Mouse (Mus musculus): ENCODE results near the gene Dcdc2a. TPM values are rescaled to one million over a fixed set of nuclear protein-coding genes. Genes with fewer than 3 reads are reported as not detected.

Dcdc2a gene
- polyA plus RNA-seq, 1 experiment from 2014 or later: 0.96 TPM

DNA sequence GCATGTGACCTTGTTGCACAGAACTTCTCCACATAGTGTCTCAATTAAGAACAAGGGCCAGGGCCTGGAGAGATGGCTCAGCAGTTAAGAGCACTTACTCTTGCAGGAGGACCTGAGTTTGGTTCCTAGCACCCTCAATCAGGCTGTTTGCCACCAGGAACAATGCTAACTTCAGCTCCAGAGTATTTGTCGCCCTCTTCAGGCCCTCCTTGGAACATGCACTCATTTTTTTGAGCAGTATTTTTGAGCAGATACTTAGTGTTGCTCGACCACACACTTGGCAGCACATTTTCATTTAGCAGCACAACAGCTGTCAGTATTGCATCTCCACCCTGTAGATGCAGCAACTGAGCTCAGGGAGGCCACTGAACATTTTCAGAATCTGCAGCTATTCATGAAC is 88.3 kb downstream of the Dcdc2a start:
- Histone ChIP-seq H3K4me1 (replicated peaks) (no peaks in the 10 kb centered on the region), H3K27ac (no peak overlapping the region), H3K27me3 (replicated peaks) (no peaks in the 10 kb centered on the region), H3K9me3 (peaks cover 3% of the 10 kb centered on the region; the same call in 1 of the 2 replicates), H3K4me3 (replicated peaks) (no peak overlapping the region), H3K4me2 (replicated peaks) (no peak overlapping the region), H3K9ac (no peak overlapping the region), H3K36me3 (no peaks in the 10 kb centered on the region)
- no peak for ATAC-seq
- WGBS: 78% methylated on average over 2 of the region's 2 CpGs

DNA sequence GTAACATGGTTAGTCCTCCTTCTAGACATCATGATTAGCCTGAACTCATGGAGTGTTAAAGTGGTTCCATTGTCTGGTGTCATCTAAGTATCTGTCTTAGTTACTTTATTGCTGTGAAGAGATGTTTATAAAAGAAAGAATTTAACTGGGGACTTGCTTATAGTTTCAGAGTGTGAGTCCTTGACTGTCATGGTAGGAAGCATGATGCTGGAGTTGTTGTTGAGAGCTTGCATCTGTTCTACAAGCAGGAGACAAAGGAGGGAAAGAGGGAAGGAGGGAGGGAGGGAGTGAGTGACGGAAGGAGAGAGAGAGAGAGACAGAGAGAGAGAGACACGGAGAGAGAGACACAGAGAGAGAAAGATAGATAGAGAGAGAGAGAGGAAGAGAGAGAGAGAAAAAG is 90.4 kb downstream of the Dcdc2a start:
- Histone ChIP-seq H3K4me2 (replicated peaks) (no peak overlapping the region), H3K4me1 (replicated peaks) (no peaks in the 10 kb centered on the region), H3K4me3 (replicated peaks) (no peak overlapping the region), H3K9me3 (peaks cover 3% of the 10 kb centered on the region; the same call in 1 of the 2 replicates), H3K27me3 (replicated peaks) (no peaks in the 10 kb centered on the region), H3K9ac (no peak overlapping the region), H3K27ac (no peak overlapping the region), H3K36me3 (no peaks in the 10 kb centered on the region)
- 52% methylated on average over 2 of the region's 2 CpGs for WGBS
- no peak for ATAC-seq

DNA sequence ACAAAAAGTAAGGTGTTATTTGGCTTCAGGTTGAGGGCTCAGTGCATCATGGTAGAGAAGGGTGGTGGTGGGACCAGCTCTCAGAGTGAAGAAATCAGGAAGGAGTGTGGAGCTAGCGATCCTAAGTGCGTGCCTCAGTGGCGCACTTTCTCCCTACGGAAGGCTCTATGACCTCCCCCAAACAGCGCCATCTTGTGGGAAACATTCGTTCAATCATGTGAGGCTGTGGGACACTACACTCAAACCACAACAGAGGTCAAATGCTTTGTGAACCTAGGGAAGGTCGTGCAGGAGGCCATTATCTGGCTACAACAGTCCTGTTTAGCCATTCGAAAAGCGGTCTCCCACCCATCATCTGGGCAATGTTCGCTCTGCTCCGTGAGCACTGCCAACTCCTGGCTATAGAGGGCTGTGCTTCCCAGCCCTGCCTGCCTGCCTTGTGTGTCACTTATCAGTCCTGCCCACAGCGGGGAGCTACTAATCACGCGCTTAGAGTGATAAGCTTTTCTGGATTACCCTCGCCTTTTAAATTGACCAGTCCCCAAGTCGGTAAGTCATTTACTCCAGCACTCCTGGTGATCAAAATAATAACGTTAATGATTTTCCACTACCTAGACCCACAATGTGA is 94.5 kb downstream of the Dcdc2a start:
- no peaks in the 10 kb centered on the region for H3K9me3 ChIP-seq
- WGBS: 30% methylated on average over 17 of the region's 17 CpGs
- no peak for ATAC-seq
- H3K4me2 ChIP-seq (replicated peaks): no peak overlapping the region
- H3K4me3 ChIP-seq (replicated peaks): no peak overlapping the region
- H3K4me1 ChIP-seq (replicated peaks): no peaks in the 10 kb centered on the region
- H3K27ac ChIP-seq: no peak overlapping the region
- no peaks in the 10 kb centered on the region for H3K36me3 ChIP-seq
- no peak overlapping the region for H3K9ac ChIP-seq
- H3K27me3 ChIP-seq (replicated peaks): no peaks in the 10 kb centered on the region

DNA sequence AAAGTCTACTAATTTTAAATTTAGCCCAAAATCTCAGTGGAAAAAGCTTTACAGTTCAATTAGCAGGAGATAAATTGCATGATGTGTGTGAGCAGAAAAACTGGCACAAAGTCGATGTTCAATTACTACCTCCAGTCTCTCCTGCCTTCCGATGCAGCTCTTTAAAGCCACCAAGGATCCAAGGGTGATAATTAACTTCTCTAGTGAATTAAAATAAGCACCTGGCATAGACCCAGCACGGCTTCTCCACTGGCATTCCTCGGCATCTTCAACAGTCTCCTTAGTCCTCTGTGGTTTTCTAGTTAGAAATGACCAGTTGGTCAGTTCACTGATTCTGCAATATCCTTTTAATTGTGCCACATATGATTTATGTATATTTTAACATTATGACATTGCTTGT is 95.1 kb downstream of the Dcdc2a start:
- 56% methylated on average over 4 of the region's 4 CpGs for WGBS
- Histone ChIP-seq H3K36me3 (no peaks in the 10 kb centered on the region), H3K4me2 (replicated peaks) (no peak overlapping the region), H3K27ac (no peak overlapping the region), H3K9ac (no peak overlapping the region), H3K4me1 (replicated peaks) (no peaks in the 10 kb centered on the region), H3K4me3 (replicated peaks) (no peak overlapping the region), H3K9me3 (no peaks in the 10 kb centered on the region), H3K27me3 (replicated peaks) (no peaks in the 10 kb centered on the region)
- no peak for ATAC-seq

DNA sequence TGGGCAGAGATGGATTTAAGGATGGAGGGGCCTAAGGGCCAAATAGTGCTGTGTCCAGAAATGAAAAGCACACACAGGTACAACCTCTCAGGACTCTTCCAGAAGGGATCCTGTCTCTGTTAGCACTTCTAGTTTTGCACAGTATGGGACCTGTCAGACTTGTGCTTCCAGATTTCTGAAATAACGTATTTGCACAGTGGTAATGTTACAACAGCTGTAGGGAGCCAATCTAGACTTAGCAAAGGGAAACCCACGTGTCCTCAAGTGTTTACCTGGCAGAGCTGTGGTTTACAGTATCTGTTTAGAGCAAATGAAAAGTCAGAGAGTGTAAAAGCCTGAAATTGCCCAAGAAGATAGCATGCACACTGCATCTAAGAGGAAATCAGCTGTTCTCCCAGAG is 104.1 kb downstream of the Dcdc2a start:
- Histone ChIP-seq H3K4me2 (replicated peaks) (no peak overlapping the region), H3K4me3 (replicated peaks) (no peak overlapping the region), H3K36me3 (no peaks in the 10 kb centered on the region), H3K9ac (no peak overlapping the region), H3K9me3 (no peaks in the 10 kb centered on the region), H3K27me3 (replicated peaks) (no peaks in the 10 kb centered on the region), H3K27ac (no peak overlapping the region), H3K4me1 (replicated peaks) (no peaks in the 10 kb centered on the region)
- ATAC-seq: no peak
- WGBS: 40% methylated on average over 2 of the region's 2 CpGs

DNA sequence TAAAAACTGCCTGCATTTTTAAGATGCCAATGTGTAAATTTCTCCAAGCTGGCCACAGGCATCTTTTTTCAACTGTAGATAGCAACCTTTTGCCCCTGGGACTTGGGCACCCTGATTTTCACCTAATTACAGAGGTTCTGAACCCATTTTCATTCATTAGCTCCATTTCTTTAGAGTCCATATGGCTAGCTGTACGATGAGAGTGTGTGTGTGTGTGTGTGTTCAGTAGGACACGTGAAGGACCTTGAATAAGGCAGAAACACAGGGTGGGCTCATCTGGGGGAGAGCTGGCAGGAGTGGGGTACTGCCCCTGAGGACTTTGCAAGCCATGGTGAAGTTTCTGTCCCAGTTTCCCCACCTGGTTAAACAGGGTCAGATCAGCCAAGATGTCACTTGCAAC is 105.0 kb downstream of the Dcdc2a start:
- no peaks in the 10 kb centered on the region for H3K4me1 ChIP-seq (replicated peaks)
- H3K27me3 ChIP-seq (replicated peaks): no peaks in the 10 kb centered on the region
- 77% methylated on average over 2 of the region's 2 CpGs for WGBS
- no peak overlapping the region for H3K9ac ChIP-seq
- no peak for ATAC-seq
- H3K4me3 ChIP-seq (replicated peaks): no peak overlapping the region
- H3K9me3 ChIP-seq: no peaks in the 10 kb centered on the region
- H3K36me3 ChIP-seq: no peaks in the 10 kb centered on the region
- no peak overlapping the region for H3K27ac ChIP-seq
- no peak overlapping the region for H3K4me2 ChIP-seq (replicated peaks)

DNA sequence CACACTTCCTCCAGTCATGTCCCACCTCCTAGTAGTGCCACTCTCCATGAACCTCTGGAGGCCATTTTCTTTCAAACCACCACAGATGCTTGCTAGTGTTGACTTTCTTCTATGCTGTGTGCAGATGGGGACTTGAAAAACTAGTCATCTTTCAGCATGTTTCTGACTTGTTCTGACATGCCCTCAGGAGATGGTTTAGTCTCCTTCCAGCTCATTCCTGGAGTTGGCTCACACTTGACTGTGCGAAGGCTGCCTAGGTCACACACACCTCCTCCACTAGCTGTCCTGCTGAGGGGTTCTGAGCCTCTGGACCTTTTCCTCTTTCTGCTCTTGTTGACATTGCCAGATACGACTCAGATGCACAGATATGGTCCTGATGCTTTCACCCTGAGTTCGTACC is 106.8 kb downstream of the Dcdc2a start:
- Histone ChIP-seq H3K36me3 (no peaks in the 10 kb centered on the region), H3K27ac (no peak overlapping the region), H3K27me3 (replicated peaks) (no peaks in the 10 kb centered on the region), H3K4me1 (replicated peaks) (no peaks in the 10 kb centered on the region), H3K4me2 (replicated peaks) (no peak overlapping the region), H3K4me3 (replicated peaks) (no peak overlapping the region), H3K9ac (no peak overlapping the region), H3K9me3 (no peaks in the 10 kb centered on the region)
- 78% methylated on average over 3 of the region's 3 CpGs for WGBS
- ATAC-seq: no peak

DNA sequence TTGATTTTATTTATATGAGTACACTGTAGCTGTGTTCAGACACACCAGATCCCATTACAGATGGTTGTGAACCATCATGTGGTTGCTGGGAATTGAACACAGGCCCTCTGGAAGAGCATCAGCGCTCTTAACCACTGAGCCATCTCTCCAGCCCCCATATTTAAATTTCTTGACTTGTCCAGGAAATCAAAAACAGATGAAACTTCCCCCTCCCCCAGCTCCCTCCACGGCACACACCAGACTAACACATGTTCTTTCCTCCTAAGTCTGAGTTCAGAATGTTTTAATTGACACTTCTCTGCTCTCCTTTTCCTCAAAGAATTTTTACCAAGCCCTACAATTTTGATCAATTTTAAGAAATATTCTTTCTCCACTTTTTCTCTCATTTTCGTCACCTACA is 113.1 kb downstream of the Dcdc2a start:
- no peak for ATAC-seq

DNA sequence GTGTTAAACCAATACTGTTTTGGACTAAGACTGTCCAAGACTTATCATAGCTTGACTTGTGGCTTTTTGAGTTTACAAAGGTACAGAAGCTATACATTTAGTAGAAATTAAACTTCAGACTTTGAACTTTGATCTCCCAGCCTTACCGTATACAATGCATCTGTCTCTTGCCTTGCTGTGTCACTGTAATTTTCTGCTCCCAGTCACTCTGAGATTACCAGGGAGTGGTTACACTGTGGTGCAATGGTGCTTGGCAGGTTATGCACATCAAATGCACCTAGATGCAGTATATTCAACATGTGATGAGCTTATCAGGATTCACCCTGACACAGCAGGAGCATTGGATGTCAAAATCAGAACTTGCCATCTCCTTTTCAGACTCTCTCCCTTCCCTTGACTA is 122.0 kb downstream of the Dcdc2a start:
- no peaks in the 10 kb centered on the region for H3K36me3 ChIP-seq
- no peak overlapping the region for H3K9ac ChIP-seq
- H3K9me3 ChIP-seq: no peaks in the 10 kb centered on the region
- peak; percentile 75 for ATAC-seq
- H3K4me1 ChIP-seq (replicated peaks): no peaks in the 10 kb centered on the region
- no peak overlapping the region for H3K27ac ChIP-seq
- no peaks in the 10 kb centered on the region for H3K27me3 ChIP-seq (replicated peaks)
- no peak overlapping the region for H3K4me3 ChIP-seq (replicated peaks)
- H3K4me2 ChIP-seq (replicated peaks): no peak overlapping the region
- 68% methylated on average over 1 of the region's 1 CpGs for WGBS

More for the DNA sequence above, 113.1 kb downstream of the Dcdc2a start:
- Histone ChIP-seq H3K4me1 (replicated peaks) (no peaks in the 10 kb centered on the region), H3K9ac (no peak overlapping the region), H3K27ac (no peak overlapping the region), H3K4me3 (replicated peaks) (no peak overlapping the region), H3K27me3 (replicated peaks) (no peaks in the 10 kb centered on the region), H3K9me3 (no peaks in the 10 kb centered on the region), H3K4me2 (replicated peaks) (no peak overlapping the region), H3K36me3 (no peaks in the 10 kb centered on the region)
- WGBS: 81% methylated on average over 3 of the region's 3 CpGs

DNA sequence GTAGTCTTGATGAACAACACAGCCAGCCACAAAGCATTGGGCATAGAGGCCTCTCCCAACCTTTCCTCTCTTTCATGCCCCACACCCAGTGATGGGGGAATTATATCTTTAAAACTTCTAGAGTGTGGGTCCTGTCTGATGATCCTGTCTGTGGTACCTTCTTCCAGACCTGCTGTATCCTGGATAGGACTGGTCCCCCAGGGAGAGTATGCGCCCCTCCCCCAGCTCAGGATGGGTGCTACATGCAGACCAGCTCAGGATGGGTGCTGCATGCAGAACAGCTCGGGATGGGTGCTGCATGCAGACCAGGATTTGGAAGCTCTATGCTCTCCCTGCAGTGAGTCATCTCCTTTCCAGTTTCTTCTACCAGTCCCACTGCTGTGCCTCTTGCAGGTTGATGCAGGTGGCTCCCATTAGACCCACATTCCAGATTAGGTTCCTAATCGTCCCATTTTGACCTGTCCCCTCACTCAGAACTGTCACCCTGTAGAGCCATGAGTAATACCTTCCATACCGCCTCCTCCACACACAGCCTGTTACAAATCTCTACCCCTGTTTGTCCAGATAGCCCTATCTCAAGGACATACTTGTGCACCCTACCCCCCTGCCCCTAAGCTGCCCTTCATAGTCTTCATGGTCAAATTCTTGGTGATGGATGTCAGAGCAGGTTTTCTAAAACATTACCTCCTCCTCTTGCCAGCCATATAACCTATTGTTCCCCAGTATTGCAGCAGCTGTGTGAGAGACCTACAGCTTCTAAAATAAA is 122.6 kb downstream of the Dcdc2a start:
- H3K9me3 ChIP-seq: no peaks in the 10 kb centered on the region
- no peak overlapping the region for H3K4me2 ChIP-seq (replicated peaks)
- no peaks in the 10 kb centered on the region for H3K36me3 ChIP-seq
- H3K4me1 ChIP-seq (replicated peaks): no peaks in the 10 kb centered on the region
- WGBS: 75% methylated on average over 4 of the region's 4 CpGs
- no peaks in the 10 kb centered on the region for H3K27me3 ChIP-seq (replicated peaks)
- no peak overlapping the region for H3K9ac ChIP-seq
- no peak for ATAC-seq
- H3K4me3 ChIP-seq (replicated peaks): no peak overlapping the region
- no peak overlapping the region for H3K27ac ChIP-seq

DNA sequence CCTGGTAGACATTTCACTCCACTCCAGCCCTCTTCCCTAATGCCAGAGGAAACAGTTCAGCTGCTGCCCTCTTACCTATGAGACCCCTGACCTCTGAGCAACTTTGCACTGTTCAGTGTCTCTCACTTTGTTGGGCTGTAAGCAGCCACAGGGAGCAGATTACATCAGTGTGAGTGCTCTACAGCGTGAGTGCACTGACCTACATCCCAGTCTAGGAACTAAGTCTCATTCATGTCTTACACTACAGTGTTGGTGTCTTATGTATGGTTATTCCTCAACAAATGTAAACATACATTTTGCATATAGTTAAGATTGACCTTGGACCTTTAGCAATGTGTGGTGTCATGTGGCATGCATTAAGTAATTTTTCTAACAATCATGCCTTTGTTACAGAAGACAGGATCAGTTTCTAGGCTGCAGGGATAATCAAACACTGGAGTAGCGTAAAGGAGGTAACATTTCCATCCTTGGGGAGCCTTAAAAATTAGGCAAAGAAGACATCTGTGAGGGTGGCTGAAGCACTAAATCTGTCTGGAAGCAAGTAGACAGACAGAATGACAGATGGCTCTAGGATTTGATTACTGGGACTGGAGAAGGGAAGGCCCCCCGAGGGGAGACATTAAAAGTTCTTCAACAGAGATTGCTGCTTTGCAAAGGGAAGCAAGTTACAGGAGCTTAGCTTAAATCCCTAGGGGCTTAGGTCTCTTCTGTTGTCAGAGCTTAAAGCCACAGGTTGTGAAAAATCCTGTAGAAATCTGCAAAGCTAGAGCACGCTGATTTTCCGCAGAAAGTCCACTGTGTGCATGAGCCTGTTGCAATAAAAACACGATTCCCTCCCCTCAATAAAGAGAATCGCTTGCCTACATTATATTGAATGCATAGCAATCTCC is 130.9 kb downstream of the Dcdc2a start:
- Histone ChIP-seq H3K9ac (no peak overlapping the region), H3K27ac (no peak overlapping the region), H3K4me3 (replicated peaks) (no peak overlapping the region), H3K4me2 (replicated peaks) (no peak overlapping the region), H3K27me3 (replicated peaks) (no peaks in the 10 kb centered on the region), H3K9me3 (no peaks in the 10 kb centered on the region), H3K36me3 (no peaks in the 10 kb centered on the region), H3K4me1 (replicated peaks) (no peaks in the 10 kb centered on the region)
- WGBS: 33% methylated on average over 7 of the region's 7 CpGs
- no peak for ATAC-seq

DNA sequence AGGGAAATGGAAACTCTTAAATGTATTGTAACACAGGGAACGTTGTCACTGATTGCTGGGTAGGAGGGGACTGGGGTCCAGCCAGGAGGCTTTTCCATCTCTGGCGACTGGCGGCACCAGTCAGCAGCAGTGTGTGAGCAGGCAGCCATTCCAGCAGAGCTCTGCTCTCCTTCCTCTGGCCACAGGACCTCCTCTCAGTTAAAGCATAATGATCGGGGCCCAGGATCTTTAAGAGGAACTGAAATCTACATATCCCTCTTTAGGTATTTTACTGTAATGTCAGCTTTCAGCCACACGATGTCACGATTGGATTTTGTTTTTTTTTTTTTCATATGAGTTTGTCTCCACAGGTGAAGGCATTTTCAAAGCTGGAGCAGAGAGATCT is 131.5 kb downstream of the Dcdc2a start:
- H3K27me3 ChIP-seq (replicated peaks): no peaks in the 10 kb centered on the region
- H3K4me1 ChIP-seq (replicated peaks): no peaks in the 10 kb centered on the region
- H3K36me3 ChIP-seq: no peaks in the 10 kb centered on the region
- H3K27ac ChIP-seq: no peak overlapping the region
- ATAC-seq: no peak
- no peak overlapping the region for H3K4me3 ChIP-seq (replicated peaks)
- H3K9ac ChIP-seq: no peak overlapping the region
- H3K4me2 ChIP-seq (replicated peaks): no peak overlapping the region
- H3K9me3 ChIP-seq: no peaks in the 10 kb centered on the region
- 16% methylated on average over 6 of the region's 6 CpGs for WGBS

All from intestine, embryonic 15.5 days (tissue).